Mouse (Mus musculus) 3134 (cell line): ENCODE results near the gene Usp25.

ENCODE experiments used
- DNase-seq: peaks from one replicate; pipeline ENCODE4 v3.0.0-alpha.2; 2011; ENCODE audit warnings: low spot score; ENCODE audit not compliant: insufficient read length; ENCODE audit errors: extremely low read depth

Gene Usp25

GRCm38 (mm10) chr16:77013427-77014320 is at the start of gene Usp25:
Gene Usp25, plus strand, starts transcription at chr16:77013706.
- DNase-seq, result peak; percentile 81

- DNase-seq, result no peak
Observed at GRCm38 (mm10) chr16:76967593-76968275, 45.8 kb upstream of the Usp25 start.

DNA sequence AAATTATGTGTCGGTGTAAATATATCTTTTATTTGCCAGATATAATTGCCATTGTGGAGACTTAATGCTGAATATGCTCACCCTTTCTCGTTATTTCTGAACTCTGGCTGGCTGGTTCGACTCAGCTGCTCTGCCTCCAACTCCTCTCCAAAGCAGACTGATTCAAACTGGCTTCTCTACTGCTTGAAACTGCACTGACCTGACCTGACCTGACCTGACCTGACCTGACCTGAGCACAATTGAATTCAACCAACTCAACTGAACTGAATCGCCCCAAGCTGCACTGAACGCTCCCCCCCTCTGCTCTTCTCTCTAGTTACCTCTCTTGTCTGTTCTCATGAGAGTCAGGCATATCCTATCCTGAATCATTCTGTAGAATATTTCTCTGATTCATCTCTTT is 42.3 kb upstream of the Usp25 start:
- no peak for DNase-seq

DNA sequence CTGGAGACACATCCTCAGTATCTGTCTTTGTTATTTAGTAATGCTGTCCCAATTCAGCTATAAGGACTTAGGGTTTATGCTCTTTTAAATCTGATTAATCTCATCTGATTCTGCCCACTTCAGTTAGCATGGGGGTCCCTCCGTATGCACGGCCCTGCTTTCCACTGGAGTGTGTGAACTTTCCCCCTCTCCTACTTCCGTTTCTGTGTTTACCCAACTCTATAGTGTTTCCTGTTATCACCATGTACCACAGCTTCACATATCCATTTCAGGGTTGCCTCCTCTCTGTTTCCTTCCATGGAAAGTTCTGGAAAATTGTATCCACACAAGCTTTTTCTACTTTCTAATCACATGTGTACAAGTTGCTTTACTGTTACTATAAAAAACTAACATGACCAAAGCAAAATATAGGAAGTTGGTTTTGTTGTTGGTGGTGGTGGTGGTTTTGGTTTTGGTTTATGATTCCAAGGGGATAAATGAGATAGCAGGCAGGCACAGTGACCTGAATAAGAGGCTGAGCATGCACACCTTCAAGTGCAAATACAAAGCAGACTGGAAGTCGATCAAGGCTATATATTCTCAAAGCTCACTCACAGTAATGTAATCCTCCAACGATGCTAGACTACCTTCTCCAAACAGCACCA is 36.6 kb upstream of the Usp25 start:
- DNase-seq, result no peak

DNA sequence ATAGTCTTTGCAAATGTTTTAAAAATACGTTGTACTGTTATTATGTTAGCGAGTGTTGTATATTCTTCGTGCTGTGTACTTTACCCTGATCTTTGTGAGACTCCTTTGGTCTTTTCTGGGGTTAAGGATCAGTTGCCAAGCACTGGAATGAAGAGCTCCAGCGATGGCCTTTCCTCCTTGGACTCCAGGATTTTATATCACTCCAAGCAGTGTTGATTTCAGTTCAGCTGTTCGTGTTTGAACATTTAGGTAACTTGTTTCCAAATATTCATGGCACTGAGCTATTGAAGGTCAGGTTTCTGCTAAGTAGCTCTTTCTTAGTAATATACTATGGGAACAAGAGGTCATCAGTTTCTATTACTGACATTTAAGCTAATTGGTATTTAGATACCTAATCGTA is 29.8 kb upstream of the Usp25 start:
- DNase-seq, result no peak

GRCm38 (mm10) chr16:76987711-76988110 is 25.8 kb upstream of the Usp25 start:
- no peak for DNase-seq

GRCm38 (mm10) chr16:77003900-77004299 is 9.6 kb upstream of the Usp25 start:
- no peak for DNase-seq

DNA sequence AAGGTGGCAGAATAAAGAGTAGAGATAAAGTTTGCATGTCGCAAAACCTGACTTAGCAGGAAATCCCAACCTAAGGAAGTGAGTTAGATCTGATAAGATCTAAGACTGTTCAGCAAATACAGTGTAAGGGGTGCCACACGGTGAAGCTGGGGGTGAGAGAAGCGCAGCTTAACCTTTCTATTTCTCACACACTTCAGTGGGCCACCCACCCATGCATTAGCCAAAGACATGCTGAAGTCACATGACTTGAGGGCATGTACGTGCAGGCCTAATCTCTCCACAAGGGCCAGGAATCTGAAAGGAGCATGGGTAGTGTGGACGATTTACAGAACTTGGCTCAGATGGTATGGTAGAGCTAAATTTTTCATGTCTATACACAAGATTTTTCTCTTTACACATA is 4.3 kb upstream of the Usp25 start:
- DNase-seq, result no peak

DNA sequence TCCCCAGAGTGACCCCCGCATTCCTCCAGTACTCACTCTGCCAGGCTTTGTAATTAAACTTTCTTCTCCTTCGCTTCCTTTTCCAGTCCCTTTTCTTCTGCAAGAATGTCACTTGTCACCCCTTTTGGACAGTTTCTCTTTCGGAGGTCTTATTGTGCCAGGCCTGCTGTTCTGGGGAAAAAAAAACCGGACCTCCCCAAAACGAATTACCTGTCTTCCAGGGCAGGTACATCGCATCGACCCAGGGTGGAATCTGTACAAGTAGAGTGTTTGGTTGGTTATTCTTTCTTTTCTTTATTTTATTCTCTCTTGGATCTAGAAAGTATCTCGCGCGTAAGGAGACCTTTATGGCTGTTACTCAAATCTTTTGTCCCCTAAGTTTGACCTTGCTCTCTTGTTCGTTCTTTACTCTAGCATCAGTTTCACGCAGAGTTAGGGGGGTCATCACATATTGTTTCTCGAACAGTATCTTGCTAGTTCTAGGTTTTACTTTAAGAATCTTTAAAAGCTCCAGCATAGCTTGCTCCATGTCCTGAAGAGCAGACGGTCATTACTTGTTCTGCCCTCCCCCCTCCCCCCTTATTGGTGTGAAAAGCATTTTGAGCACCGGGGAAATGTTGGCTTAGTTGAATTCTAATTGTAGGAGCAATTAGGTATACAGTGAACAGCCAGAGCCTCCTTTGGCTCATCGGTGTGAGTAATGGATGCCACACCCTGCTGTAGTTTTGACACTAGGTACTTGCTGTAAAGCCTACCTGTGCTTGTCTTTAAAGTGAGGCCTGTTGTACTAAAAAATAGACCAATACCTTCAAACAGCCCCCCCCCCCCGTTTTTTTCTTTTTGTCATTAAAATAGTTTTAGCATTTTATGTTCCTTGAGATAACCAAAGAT is 1.1 kb downstream of the Usp25 start:
- peak; percentile 11 for DNase-seq

GRCm38 (mm10) chr16:77015380-77016346 is 2.2 kb downstream of the Usp25 start:
- DNase-seq, result peak; percentile 13

GRCm38 (mm10) chr16:77017931-77018330 is 4.4 kb downstream of the Usp25 start:
- no peak for DNase-seq

DNA sequence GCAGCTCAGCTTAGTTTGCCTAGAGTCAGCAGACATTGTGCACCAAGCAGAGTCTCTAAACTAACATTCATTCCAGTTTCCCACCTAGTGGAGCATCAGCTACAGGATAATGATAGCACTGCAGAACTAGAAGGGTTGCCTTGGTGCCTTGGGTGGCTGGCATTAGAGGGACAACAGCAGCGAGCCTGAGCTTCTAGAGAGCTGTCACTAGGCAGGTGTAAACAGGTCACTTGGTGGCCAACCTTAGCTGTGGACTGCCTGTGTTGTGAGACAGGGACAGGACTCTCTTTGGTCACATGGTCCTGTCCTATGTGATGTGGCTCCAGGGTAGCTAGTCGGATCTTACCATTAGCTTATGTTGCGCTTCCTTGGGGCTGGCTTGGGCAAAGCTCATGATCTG is 6.7 kb downstream of the Usp25 start:
- DNase-seq, result no peak

DNA sequence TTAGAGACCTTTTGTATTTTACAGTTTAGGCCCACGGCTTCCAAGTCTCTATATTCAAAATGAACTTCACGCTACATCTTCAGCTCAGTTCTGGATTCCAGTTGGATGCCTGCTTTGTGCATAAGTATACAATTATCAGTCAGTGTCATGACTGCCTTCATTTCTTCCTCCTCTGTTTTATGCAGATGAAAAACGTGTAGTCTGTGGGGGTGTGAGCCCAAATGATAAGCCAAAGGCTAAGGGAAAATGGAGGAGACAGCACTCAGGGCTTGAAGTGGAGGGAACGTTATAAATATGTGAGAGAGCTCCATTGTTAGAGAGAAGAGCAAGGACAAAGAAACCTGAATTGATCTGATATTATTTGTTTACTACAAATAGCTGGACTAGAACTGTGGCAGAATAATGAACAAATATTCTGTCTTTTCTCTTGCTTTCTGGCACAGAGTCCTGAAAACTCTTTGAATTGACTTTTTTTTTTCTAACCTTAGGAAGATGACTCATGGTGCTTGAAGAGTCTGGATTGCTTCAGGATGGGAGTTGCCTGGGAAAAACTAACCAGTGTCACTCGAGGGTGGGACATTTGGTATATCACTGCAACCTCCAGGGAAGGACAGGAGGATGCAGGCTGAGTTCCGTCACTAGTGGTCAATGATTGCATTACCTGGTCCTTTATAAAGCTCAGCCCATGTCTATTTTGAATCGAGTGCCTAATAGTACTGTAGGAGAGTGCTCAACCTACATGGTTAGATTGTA is 10.3 kb downstream of the Usp25 start:
- DNase-seq, result peak; percentile 22

DNA sequence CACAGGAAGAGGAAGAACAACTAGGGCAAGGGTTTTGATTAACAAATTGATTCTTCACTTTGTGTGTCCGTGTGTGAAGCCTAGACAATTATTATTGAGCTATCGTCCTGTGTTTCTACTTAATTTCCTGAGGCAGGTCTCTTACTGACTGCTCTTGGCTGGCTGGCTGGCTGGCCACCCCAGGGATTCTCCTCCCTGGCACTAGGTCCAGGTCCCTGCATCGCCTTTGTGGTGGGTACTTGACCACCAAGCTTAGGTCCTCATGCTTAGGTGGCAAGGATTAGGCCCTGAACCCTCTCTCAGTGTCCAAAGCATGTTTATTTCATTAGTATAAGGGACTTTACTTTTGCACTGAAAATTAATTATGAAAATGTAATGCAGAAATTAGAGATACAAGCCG is 12.6 kb downstream of the Usp25 start:
- no peak for DNase-seq

DNA sequence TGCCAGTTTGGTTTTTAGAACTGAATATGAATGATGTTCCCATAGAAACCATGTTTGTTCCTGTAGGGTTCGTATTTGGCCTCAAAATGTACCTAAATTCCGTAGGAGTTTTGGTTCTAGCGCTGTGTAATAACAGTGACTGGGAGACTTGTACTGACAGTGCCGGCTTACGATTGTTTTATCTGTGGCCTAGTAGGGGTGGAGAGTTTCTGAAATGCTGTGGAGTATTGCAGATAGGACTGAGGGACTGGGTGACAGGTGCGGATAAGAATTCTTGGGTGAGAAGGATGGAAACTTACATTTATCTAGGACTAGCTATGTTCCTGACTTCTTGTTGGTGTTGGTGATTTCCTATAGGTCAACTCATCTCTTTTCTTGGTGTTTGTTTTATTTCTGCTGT is 13.4 kb downstream of the Usp25 start:
- no peak for DNase-seq

DNA sequence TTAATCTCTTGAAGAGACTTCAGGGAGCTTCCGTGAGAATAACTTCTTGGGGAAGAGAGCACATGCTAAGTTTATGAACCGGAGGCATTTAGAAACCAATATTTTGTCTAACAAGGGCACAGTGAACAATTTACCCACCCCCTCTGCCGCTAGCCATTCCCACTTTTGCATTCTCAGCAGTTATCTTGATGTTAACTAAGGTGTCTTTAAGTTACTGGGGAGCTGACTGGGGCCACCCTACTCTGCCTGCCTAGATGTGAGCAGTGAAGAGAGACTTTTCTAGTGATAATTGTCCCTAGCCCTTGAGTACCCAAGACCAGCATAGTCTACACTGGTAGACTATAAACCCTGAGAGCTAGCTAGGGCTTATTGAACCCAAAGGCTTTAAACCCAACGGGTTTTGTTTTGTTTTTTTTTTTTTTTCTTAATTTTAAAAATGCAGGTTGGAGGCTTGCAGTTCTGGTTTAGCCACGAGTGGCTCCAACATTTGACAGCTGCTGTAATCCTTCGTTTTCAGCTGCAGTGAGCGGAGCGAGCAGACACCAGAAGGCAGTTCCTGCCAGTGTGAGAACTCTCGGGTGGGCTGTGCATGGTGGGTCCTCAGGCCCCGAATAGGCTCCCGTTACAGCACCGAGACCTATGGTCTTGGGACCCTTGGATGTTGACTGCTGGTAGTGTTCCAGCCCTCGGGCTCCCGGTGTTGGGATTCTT is 14.6 kb downstream of the Usp25 start:
- no peak for DNase-seq

- DNase-seq, result no peak
Observed at GRCm38 (mm10) chr16:77028687-77029417, 15.3 kb downstream of the Usp25 start.
